Mouse (Mus musculus) hindbrain, postnatal 0 days (tissue): ENCODE measurements around the gene Gpx8. TPM values are rescaled to one million over a fixed set of nuclear protein-coding genes. Genes with fewer than 3 reads are reported as not detected.

ENCODE experiments used
- ATAC-seq: fragments of 200-750 bp; cut with Nextera tagmentation; 2 replicates; pipeline ENCODE4 v1.8.0; 2017; ENCODE audit warnings: mild to moderate bottlenecking, moderate TSS enrichment, moderate library complexity
- DNase-seq: peaks from one replicate; pipeline ENCODE4 v3.0.0-alpha.2; 2015; ENCODE audit warnings: low spot score
- H3K27ac ChIP-seq: fragments of 300-500 bp; sonication (generic); 2 replicates; pipeline ENCODE4 v1.5.1; 2014; ENCODE audit warnings: mild to moderate bottlenecking
- H3K27me3 ChIP-seq: fragments of 300-500 bp; sonication (generic); 2 replicates; pipeline ENCODE4 v1.6.1; 2014; ENCODE audit warnings: low read length, mixed read lengths; ENCODE audit not compliant: insufficient read depth
- H3K36me3 ChIP-seq: fragments of 300-500 bp; sonication (generic); 2 replicates; pipeline ENCODE4 v1.6.1; 2014; ENCODE audit warnings: low read length, mixed read lengths; ENCODE audit not compliant: insufficient read depth
- H3K4me1 ChIP-seq: fragments of 300-500 bp; sonication (generic); 2 replicates; pipeline ENCODE4 v1.6.1; 2014; ENCODE audit warnings: antibody characterized with exemption, low read length, mixed read lengths; ENCODE audit not compliant: insufficient read depth
- H3K4me2 ChIP-seq: fragments of 300-500 bp; sonication (generic); 2 replicates; pipeline ENCODE4 v1.6.1; 2014; ENCODE audit warnings: low read depth, mild to moderate bottlenecking, low read length, moderate library complexity, mixed read lengths
- H3K4me3 ChIP-seq: fragments of 300-500 bp; sonication (generic); 2 replicates; pipeline ENCODE4 v1.5.1; 2014; ENCODE audit warnings: low read length
- H3K9ac ChIP-seq: fragments of 300-500 bp; sonication (generic); replicated peaks from 2 replicates; pipeline ENCODE4 v1.6.1; 2014; ENCODE audit warnings: mild to moderate bottlenecking, low read length, moderate library complexity, mixed read lengths
- H3K9me3 ChIP-seq: fragments of 300-500 bp; sonication (generic); 2 replicates; pipeline ENCODE4 v1.6.1; 2016; ENCODE audit warnings: low read length, mixed read lengths
- CTCF ChIP-seq: IDR thresholded peaks from 2 replicates; pipeline ENCODE4 v1.5.1; 2016; ENCODE audit warnings: antibody characterized with exemption, control low read depth, low read depth
- WGBS: fragments of 180-500 bp; shearing (Covaris S2); extraction: QIAGEN DNeasy Blood & Tissue Kit; methylation state at CpG from one replicate; pipeline ENCODE4 v1.1.7; 2014; 5-methylcytosine and 5-hydroxymethylcytosine counted together
- polyA plus RNA-seq: library from polyadenylated mRNA; unstranded; fragments of >200 nt; fragmentation: Nextera tagmentation; extraction: Ambion mirVana; gene quantifications from 2 replicates; pipeline ENCODE4 v1.2.1, GENCODE M21; 2015
- total RNA-seq: library from RNA; depleted of rRNA; stranded (reverse); fragments of >200 nt; gene quantifications from 2 replicates; pipeline ENCODE4 v1.2.3, GENCODE M21; 2014

Gene Gpx8
- total and polyA plus RNA-seq, 2 experiments from 2014 or later: 10.2 to 60.4 TPM

DNA sequence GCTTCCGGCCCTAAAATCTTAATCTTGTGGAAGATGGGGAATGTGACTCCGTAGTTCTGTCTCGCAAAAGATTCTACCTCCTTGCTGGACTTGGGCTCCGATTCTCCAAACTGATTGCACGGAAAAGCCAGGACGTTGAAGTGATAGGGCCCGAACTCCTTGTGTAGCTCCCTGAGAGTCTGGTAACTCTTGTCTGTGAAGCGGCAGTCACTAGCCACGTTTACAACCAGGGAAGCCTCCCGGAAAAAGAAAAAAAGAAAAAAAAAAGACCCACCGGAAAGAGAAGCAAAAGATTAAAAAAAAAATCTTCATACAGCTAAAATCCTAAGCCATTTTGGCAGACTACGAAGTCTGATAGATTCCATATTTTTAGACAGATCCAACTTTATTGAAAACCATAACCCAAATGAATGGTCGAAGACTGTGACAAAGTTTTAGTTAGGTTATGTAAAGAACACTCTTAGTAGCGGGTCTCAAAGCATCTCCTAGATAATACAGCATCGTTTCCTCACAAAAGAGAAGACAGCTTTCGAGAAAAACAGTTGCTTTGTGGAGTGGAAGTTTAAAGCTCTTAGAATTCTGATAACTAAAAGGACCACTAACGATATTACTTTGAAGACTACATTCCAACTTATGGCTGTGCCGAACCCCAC lies 626 bp downstream of the Gpx8 start:
- no peak for ATAC-seq
- 22% methylated on average over 18 of the region's 18 CpGs for WGBS
- DNase-seq: no peak
- Histone ChIP-seq H3K4me1 (no peaks in the 10 kb centered on the region), H3K4me2 (peak overlapping the region; percentile 71), H3K27me3 (no peaks in the 10 kb centered on the region), H3K9me3 (no peaks in the 10 kb centered on the region), H3K27ac (peak overlapping the region; percentile 38; the same call in 1 of the 2 replicates), H3K9ac (peak overlapping the region; percentile 56), H3K36me3 (no peaks in the 10 kb centered on the region), H3K4me3 (peak overlapping the region; percentile 51)
- no peak for TF ChIP-seq CTCF

DNA sequence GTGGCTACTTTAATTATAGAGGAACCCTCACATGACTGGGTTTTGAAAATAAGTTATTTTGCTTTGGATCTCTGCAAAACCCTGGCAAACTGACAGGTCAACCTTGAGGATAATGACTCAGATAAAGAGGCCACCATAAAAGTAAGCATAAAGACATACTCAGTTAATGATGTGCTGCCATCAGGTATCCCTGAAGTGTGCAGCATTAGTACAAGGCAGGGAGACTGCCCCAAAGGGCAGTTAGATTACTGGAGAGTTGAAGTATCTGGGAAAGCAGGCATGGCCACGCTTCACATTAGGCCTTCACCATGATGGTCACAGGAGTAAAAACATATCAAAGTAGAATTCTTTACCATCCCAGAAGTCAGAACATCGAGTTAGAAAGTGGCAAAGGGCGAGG lies 1.3 kb downstream of the Gpx8 start:
- Histone ChIP-seq H3K9ac (no peak overlapping the region), H3K27ac (no peak overlapping the region), H3K36me3 (no peaks in the 10 kb centered on the region), H3K4me2 (peak overlapping the region; percentile 71), H3K4me3 (peak overlapping the region; percentile 51), H3K27me3 (no peaks in the 10 kb centered on the region), H3K9me3 (no peaks in the 10 kb centered on the region), H3K4me1 (no peaks in the 10 kb centered on the region)
- 77% methylated on average over 3 of the region's 3 CpGs for WGBS
- DNase-seq (no peak), ATAC-seq (no peak)
- no peak for TF ChIP-seq CTCF

DNA sequence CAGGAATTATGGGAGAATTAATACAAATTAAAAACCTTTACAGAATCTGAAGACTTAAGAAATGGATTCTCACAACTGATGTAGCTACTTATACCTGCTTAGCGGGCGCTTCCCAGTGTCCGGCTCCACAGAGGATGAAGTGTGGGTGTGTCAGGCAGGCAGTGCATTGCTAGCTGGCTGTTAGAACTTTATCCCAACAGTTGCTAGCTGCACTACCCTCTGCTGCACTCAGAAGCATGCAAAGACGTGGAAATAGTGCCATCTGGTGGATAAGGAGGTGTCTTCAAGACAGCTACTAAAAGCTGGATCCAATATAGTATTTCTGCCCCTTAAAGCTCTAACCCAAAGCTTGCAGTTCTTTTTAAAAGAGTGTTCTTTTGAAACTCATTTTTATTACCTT lies 10.4 kb downstream of the Gpx8 start:
- Histone ChIP-seq H3K9me3 (no peaks in the 10 kb centered on the region), H3K4me3 (peak overlapping the region; percentile 48), H3K9ac (no peak overlapping the region), H3K4me2 (peak overlapping the region; percentile 85), H3K4me1 (0 out of 2 replicates have a peak, but pooled peaks cover 7% of the 10 kb centered on the region), H3K27me3 (no peaks in the 10 kb centered on the region), H3K27ac (no peak overlapping the region), H3K36me3 (no peaks in the 10 kb centered on the region)
- 0% methylated on average over 4 of the region's 4 CpGs for WGBS
- peak; percentile 92 for TF ChIP-seq CTCF
- ATAC-seq: peak; percentile 87
- DNase-seq: peak; percentile 97

DNA sequence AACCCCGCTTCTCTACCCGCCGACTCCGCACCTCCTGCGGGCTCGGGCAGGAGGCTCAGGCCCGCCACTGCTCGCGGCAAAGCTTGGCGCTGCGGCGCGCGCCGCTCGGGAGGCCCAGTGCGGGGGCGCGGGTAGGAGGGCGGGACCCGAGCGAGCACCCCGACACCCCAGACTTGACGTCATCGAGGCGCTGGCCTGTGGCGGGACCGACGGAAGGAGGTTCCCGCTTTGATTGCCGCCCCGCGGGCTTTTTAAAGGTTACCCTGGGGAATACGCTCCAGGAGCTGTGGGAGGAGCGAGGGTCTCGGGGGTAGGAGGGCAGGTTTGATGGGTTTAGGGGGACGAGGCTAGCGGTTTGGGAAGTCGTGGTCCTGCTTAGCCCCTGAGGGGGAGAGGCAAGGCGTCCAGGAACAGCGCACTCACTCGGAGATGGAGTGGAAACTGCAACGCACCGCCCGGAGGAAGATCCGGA lies 11.2 kb downstream of the Gpx8 start, which contains the start of gene Cdc20b:
TSS of gene Cdc20b (plus strand) at position 162 of the 472 bp plus-strand sequence.
- H3K27me3 ChIP-seq: no peaks in the 10 kb centered on the region
- H3K36me3 ChIP-seq: no peaks in the 10 kb centered on the region
- under 1% methylated on average over 45 of the region's 46 CpGs for WGBS
- peak within 1 kb of the TSS; percentile 48 for H3K4me3 ChIP-seq
- no peaks in the 10 kb centered on the region for H3K9me3 ChIP-seq
- ATAC-seq (peak; percentile 8; the same call in 1 of the 2 replicates), DNase-seq (peak; percentile 27)
- peak within 1 kb of the TSS; percentile 47 for H3K9ac ChIP-seq
- no peak within 1 kb of the TSS for H3K27ac ChIP-seq
- no peak for TF ChIP-seq CTCF
- H3K4me2 ChIP-seq: peak within 1 kb of the TSS; percentile 85
- 0 out of 2 replicates have a peak, but pooled peaks cover 7% of the 10 kb centered on the region for H3K4me1 ChIP-seq

DNA sequence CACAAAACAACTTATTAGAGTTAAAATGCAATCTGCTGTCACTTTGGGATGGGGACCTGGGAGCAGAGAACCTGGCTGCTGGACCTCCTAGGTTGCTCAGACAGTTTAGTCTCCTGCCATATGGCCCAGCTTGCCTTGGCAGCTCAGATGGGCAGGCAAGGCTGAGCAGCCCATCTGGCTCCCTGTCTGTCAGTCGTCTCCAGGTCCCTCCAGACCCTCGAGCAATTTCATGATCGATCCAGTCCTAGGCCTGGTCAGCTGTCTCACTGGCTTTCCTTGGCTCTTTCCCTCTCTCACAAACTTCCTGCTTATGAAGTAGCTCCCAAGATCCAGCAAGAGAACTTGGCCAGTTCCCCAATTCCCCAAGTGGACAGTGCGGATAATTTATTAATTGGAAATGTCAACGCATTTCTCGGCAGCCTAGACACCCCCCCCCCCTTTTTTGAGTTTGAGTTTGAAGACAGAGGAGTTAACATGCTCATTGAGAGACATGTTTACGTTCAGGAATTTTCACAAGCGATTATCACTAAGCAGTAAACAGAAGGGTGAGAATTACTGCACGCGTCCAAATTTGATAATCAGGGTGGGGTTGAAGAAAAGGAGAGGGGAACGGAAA lies 11.8 kb downstream of the Gpx8 start:
- no peaks in the 10 kb centered on the region for H3K36me3 ChIP-seq
- H3K27me3 ChIP-seq: no peaks in the 10 kb centered on the region
- ATAC-seq (no peak), DNase-seq (peak; percentile 57)
- no peak for TF ChIP-seq CTCF
- H3K4me2 ChIP-seq: peak overlapping the region; percentile 85
- peak overlapping the region; percentile 48 for H3K4me3 ChIP-seq
- H3K9me3 ChIP-seq: no peaks in the 10 kb centered on the region
- H3K9ac ChIP-seq: peak overlapping the region; percentile 47; the same call in 1 of the 2 replicates
- 3% methylated on average over 11 of the region's 11 CpGs for WGBS
- H3K4me1 ChIP-seq: 0 out of 2 replicates have a peak, but pooled peaks cover 7% of the 10 kb centered on the region
- H3K27ac ChIP-seq: no peak overlapping the region

DNA sequence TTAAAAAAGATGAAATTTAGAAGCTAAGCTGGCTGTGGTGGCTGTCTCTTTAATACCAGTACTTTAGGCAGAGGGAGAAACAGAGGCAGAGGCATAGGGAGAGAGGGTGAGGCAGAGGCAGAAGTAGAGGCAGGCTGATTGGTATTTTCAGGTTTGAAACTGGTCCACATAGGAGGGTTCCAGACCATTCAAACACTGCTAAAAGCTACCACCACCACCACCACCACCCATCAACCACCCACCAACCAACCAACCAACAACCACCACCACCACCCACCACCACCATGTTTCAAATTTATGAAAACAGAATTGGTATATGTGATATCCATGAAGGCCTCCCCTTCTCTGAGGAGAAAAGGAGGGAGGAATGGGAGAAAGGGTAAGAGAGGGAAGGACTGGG lies 13.4 kb downstream of the Gpx8 start:
- Histone ChIP-seq H3K4me2 (no peak overlapping the region), H3K4me1 (0 out of 2 replicates have a peak, but pooled peaks cover 7% of the 10 kb centered on the region), H3K4me3 (no peak overlapping the region), H3K36me3 (no peaks in the 10 kb centered on the region), H3K9ac (no peak overlapping the region), H3K27me3 (no peaks in the 10 kb centered on the region), H3K27ac (no peak overlapping the region), H3K9me3 (no peaks in the 10 kb centered on the region)
- DNase-seq (no peak), ATAC-seq (no peak)
- no peak for TF ChIP-seq CTCF
